Mouse (Mus musculus): Measurements from ENCODE around the gene Fads6.

Fads6 gene

GRCm38 (mm10) chr11:115249721-115250404, 47.6 kb downstream of the Fads6 start:
- DNase-seq, result no peak

GRCm38 (mm10) chr11:115247945-115248344, 49.5 kb downstream of the Fads6 start:
- DNase-seq, result no peak

GRCm38 (mm10) chr11:115247240-115247639, 50.2 kb downstream of the Fads6 start:
- DNase-seq, result no peak

GRCm38 (mm10) chr11:115246386-115246785, 51.1 kb downstream of the Fads6 start:
- DNase-seq, result no peak

GRCm38 (mm10) chr11:115244840-115245239, 52.6 kb downstream of the Fads6 start:
- peak; percentile 68 for DNase-seq

GRCm38 (mm10) chr11:115243783-115244182, 53.7 kb downstream of the Fads6 start:
- DNase-seq, result no peak

GRCm38 (mm10) chr11:115242746-115243145, 54.7 kb downstream of the Fads6 start:
- no peak for DNase-seq

GRCm38 (mm10) chr11:115241402-115241801, 56.1 kb downstream of the Fads6 start:
- no peak for DNase-seq

- no peak for DNase-seq
Measured at GRCm38 (mm10) chr11:115236570-115236969, 60.9 kb downstream of the Fads6 start.

- peak; percentile 43 for DNase-seq
Measured at GRCm38 (mm10) chr11:115234320-115235044, 63.0 kb downstream of the Fads6 start.

GRCm38 (mm10) chr11:115233526-115234290, 63.8 kb downstream of the Fads6 start:
- DNase-seq, result peak; percentile 59

GRCm38 (mm10) chr11:115232889-115233288, 64.6 kb downstream of the Fads6 start:
- no peak for DNase-seq

- no peak for DNase-seq
Measured at GRCm38 (mm10) chr11:115231924-115232323, 65.5 kb downstream of the Fads6 start.

GRCm38 (mm10) chr11:115231168-115231915, 66.1 kb downstream of the Fads6 start:
- no peak for DNase-seq

All from lung, postnatal 10 days (tissue).